Mouse (Mus musculus) lung, adult 2 months (tissue): ENCODE data around the gene Prim2. TPM values are rescaled to one million over a fixed set of nuclear protein-coding genes. Genes with fewer than 3 reads are reported as not detected.

Experiments used
- DNase-seq: peaks from one replicate; pipeline ENCODE4 v3.0.0; 2022
- H3K4me1 ChIP-seq: fragments of 200-500 bp; 2 replicates; pipeline ENCODE4 v1.6.1; 2011; ENCODE audit warnings: low read length; ENCODE audit not compliant: control insufficient read depth, insufficient read depth
- H3K4me3 ChIP-seq: fragments of 200-500 bp; replicated peaks from 2 replicates; pipeline ENCODE3; 2011; ENCODE audit warnings: low read depth, mild to moderate bottlenecking, control low read depth, low read length; ENCODE audit errors: extremely low read depth
- CTCF ChIP-seq: fragments of 200-500 bp; IDR thresholded peaks from 2 replicates; pipeline ENCODE4 v1.5.1; 2011; ENCODE audit warnings: mild to moderate bottlenecking, low read length, control low read depth; ENCODE audit not compliant: insufficient read depth
- POLR2A ChIP-seq: fragments of 200-500 bp; IDR thresholded peaks from 2 replicates; pipeline ENCODE4 v1.6.1; 2011; ENCODE audit warnings: low read depth, mild to moderate bottlenecking, control low read depth, low read length, borderline replicate concordance; ENCODE audit errors: extremely low read depth
- whole genome bisulfite sequencing: fragments of 180-500 bp; shearing (Covaris S2); methylation state at CpG from one replicate; pipeline ENCODE4 v1.1.7; 2018; 5-methylcytosine and 5-hydroxymethylcytosine counted together
- polyA plus RNA-seq: library from polyadenylated mRNA; depleted of rRNA; stranded (reverse); fragments of >200 nt; gene quantifications from 2 replicates; pipeline ENCODE4 v1.2.3, GENCODE M21; 2012

The Prim2 gene
- polyA plus RNA-seq, 1 experiment = 4.0 TPM

- TF ChIP-seq CTCF = no peak
- WGBS = 97% methylated on average over 2 of the region's 2 CpGs
- no peaks in the 10 kb centered on the region; the same call in 1 of the 2 replicates for H3K4me1 ChIP-seq
These were observed 74.6 kb downstream of the Prim2 start for GRCm38 (mm10) chr1:33594966-33595365.

GRCm38 (mm10) chr1:33593718-33594388, 75.7 kb downstream of the Prim2 start:
- 90% methylated on average over 4 of the region's 4 CpGs for WGBS

More at GRCm38 (mm10) chr1:33594966-33595365, 74.6 kb downstream of the Prim2 start:
- DNase-seq = no peak
- H3K4me3 ChIP-seq = no peak overlapping the region

GRCm38 (mm10) chr1:33591997-33592608, 77.5 kb downstream of the Prim2 start:
- Histone ChIP-seq H3K4me3 (no peak overlapping the region), H3K4me1 (no peaks in the 10 kb centered on the region; the same call in 1 of the 2 replicates)
- 68% methylated on average over 7 of the region's 7 CpGs for WGBS
- no peak for TF ChIP-seq CTCF
- no peak for TF ChIP-seq POLR2A
- no peak for DNase-seq

More at GRCm38 (mm10) chr1:33593718-33594388, 75.7 kb downstream of the Prim2 start:
- H3K4me3 ChIP-seq = no peak overlapping the region
- DNase-seq = no peak
- TF ChIP-seq POLR2A (no peak), CTCF (no peak)
- no peaks in the 10 kb centered on the region; the same call in 1 of the 2 replicates for H3K4me1 ChIP-seq

- 82% methylated on average over 8 of the region's 8 CpGs for WGBS
- TF ChIP-seq CTCF = no peak
- no peak for TF ChIP-seq POLR2A
- H3K4me3 ChIP-seq = no peak overlapping the region
These were observed 78.8 kb downstream of the Prim2 start for GRCm38 (mm10) chr1:33590556-33591411.

GRCm38 (mm10) chr1:33589531-33589930, 80.1 kb downstream of the Prim2 start:
- Histone ChIP-seq H3K4me3 (no peak overlapping the region), H3K4me1 (no peaks in the 10 kb centered on the region; the same call in 1 of the 2 replicates)
- WGBS = 85% methylated on average over 2 of the region's 2 CpGs
- no peak for DNase-seq
- TF ChIP-seq CTCF (no peak), POLR2A (no peak)

More at GRCm38 (mm10) chr1:33590556-33591411, 78.8 kb downstream of the Prim2 start:
- no peaks in the 10 kb centered on the region; the same call in 1 of the 2 replicates for H3K4me1 ChIP-seq
- no peak for DNase-seq

- Histone ChIP-seq H3K4me1 (no peaks in the 10 kb centered on the region; the same call in 1 of the 2 replicates), H3K4me3 (no peak overlapping the region)
- DNase-seq = no peak
- TF ChIP-seq CTCF (no peak), POLR2A (no peak)
- 68% methylated on average over 6 of the region's 6 CpGs for WGBS
These were observed 81.0 kb downstream of the Prim2 start for GRCm38 (mm10) chr1:33588557-33588956.

- DNase-seq = no peak
- no peak overlapping the region for H3K4me3 ChIP-seq
- no peaks in the 10 kb centered on the region; the same call in 1 of the 2 replicates for H3K4me1 ChIP-seq
- no peak for TF ChIP-seq CTCF
- no peak for TF ChIP-seq POLR2A
These were observed 85.0 kb downstream of the Prim2 start for GRCm38 (mm10) chr1:33584590-33584978.

- H3K4me1 ChIP-seq = no peaks in the 10 kb centered on the region; the same call in 1 of the 2 replicates
- DNase-seq = no peak
- WGBS = 66% methylated on average over 7 of the region's 7 CpGs
- TF ChIP-seq POLR2A (no peak), CTCF (no peak)
- H3K4me3 ChIP-seq = no peak overlapping the region
These were observed 85.6 kb downstream of the Prim2 start for GRCm38 (mm10) chr1:33583817-33584589.

GRCm38 (mm10) chr1:33578593-33578992, 91.0 kb downstream of the Prim2 start:
- Histone ChIP-seq H3K4me3 (no peak overlapping the region), H3K4me1 (no peaks in the 10 kb centered on the region)
- no peak for DNase-seq
- WGBS = 62% methylated on average over 6 of the region's 6 CpGs
- TF ChIP-seq CTCF (no peak), POLR2A (no peak)
